Mouse (Mus musculus) A20 (cell line): ENCODE measurements around the gene Smim24.

Source experiments
- DNase-seq: peaks from one replicate; pipeline ENCODE4 v3.0.0-alpha.2; 2011; ENCODE audit warnings: low read depth, low spot score

Gene Smim24

GRCm38 (mm10) chr10:81432868-81433262 lies 40.0 kb downstream of the Smim24 start:
- DNase-seq: peak; percentile 98

- DNase-seq: peak; percentile 91
Observed at GRCm38 (mm10) chr10:81433541-81434289, 40.9 kb downstream of the Smim24 start.

GRCm38 (mm10) chr10:81434361-81435263 lies 41.8 kb downstream of the Smim24 start:
- peak; percentile 83 for DNase-seq

- DNase-seq: no peak
Observed at GRCm38 (mm10) chr10:81435436-81435835, 42.6 kb downstream of the Smim24 start.

GRCm38 (mm10) chr10:81441019-81441418 lies 48.2 kb downstream of the Smim24 start:
- DNase-seq: peak; percentile 33
